Mouse (Mus musculus) gonadal fat pad, adult 2 months (tissue): ENCODE measurements around the gene Taf12. TPM values are rescaled to one million over a fixed set of nuclear protein-coding genes. Genes with fewer than 3 reads are reported as not detected.

Source experiments
- DNase-seq: peaks from one replicate; pipeline ENCODE4 v3.0.0-alpha.2; 2012; ENCODE audit warnings: low read depth
- polyA plus RNA-seq: library from polyadenylated mRNA; depleted of rRNA; stranded (reverse); fragments of >200 nt; gene quantifications from 2 replicates; pipeline ENCODE4 v1.2.3, GENCODE M21; 2012; rRNA removed

Taf12 gene
- 9.5 and 10.9 TPM in 2 replicates for polyA plus RNA-seq

GRCm38 (mm10) chr4:132274156-132274862 is at the start of gene Taf12:
Gene Taf12 (plus strand): TSS chr4:132274375.
- DNase-seq, result no peak

- DNase-seq, result no peak
These were observed 43.8 kb upstream of the Taf12 start for GRCm38 (mm10) chr4:132230422-132230821.

- no peak for DNase-seq
These were observed 39.5 kb upstream of the Taf12 start for GRCm38 (mm10) chr4:132234710-132235109.

GRCm38 (mm10) chr4:132238356-132238755 is 35.8 kb upstream of the Taf12 start:
- no peak for DNase-seq

GRCm38 (mm10) chr4:132240367-132240766 is 33.8 kb upstream of the Taf12 start:
- DNase-seq, result no peak

- no peak for DNase-seq
These were observed 33.0 kb upstream of the Taf12 start for GRCm38 (mm10) chr4:132241208-132241607.

- DNase-seq, result no peak
These were observed 28.5 kb upstream of the Taf12 start for GRCm38 (mm10) chr4:132245643-132246042.

GRCm38 (mm10) chr4:132247451-132247997 is 26.7 kb upstream of the Taf12 start:
- DNase-seq, result no peak

- no peak for DNase-seq
These were observed 22.6 kb upstream of the Taf12 start for GRCm38 (mm10) chr4:132251596-132251995.

- no peak for DNase-seq
These were observed 21.0 kb upstream of the Taf12 start for GRCm38 (mm10) chr4:132253128-132253527.

- no peak for DNase-seq
These were observed 20.6 kb upstream of the Taf12 start for GRCm38 (mm10) chr4:132253622-132254021.

GRCm38 (mm10) chr4:132254986-132255385 is 19.2 kb upstream of the Taf12 start:
- no peak for DNase-seq

- no peak for DNase-seq
These were observed 17.8 kb upstream of the Taf12 start for GRCm38 (mm10) chr4:132256384-132256783.

- no peak for DNase-seq
These were observed 14.9 kb upstream of the Taf12 start for GRCm38 (mm10) chr4:132259248-132259647.

GRCm38 (mm10) chr4:132260404-132261379 is 13.5 kb upstream of the Taf12 start:
- DNase-seq, result no peak

GRCm38 (mm10) chr4:132261514-132262357 is 12.4 kb upstream of the Taf12 start, which contains the start of gene Gmeb1:
Gene Gmeb1 (minus strand): TSS chr4:132261602.
- no peak for DNase-seq

- DNase-seq, result no peak
These were observed 11.9 kb upstream of the Taf12 start for GRCm38 (mm10) chr4:132262358-132262616.

GRCm38 (mm10) chr4:132263313-132263712 is 10.9 kb upstream of the Taf12 start:
- DNase-seq, result no peak

- no peak for DNase-seq
These were observed 7.3 kb upstream of the Taf12 start for GRCm38 (mm10) chr4:132266835-132267349.

GRCm38 (mm10) chr4:132268871-132269739 is 5.1 kb upstream of the Taf12 start:
- no peak for DNase-seq
